Mouse (Mus musculus) kidney, postnatal 0 days (tissue): Measurements from ENCODE around the gene Rbm4b. TPM values are rescaled to one million over a fixed set of nuclear protein-coding genes. Genes with fewer than 3 reads are reported as not detected.
A peak's percentile ranks its signal among the peaks of the same experiment; 100 is the strongest.

Experiments
- ATAC-seq: fragments of 200-750 bp; cut with Nextera tagmentation; replicated peaks from 2 replicates; pipeline ENCODE4 v1.8.0; 2017; ENCODE audit warnings: low read depth, moderate number of reproducible peaks, moderate TSS enrichment, moderate library complexity; ENCODE audit not compliant: low FRiP score
- DNase-seq: peaks from one replicate; pipeline ENCODE4 v3.0.0-alpha.2; 2016; ENCODE audit warnings: low spot score
- H3K27ac ChIP-seq: fragments of 300-500 bp; sonication (generic); 2 replicates; pipeline ENCODE4 v1.5.1; 2014; ENCODE audit warnings: mild to moderate bottlenecking
- H3K27me3 ChIP-seq: fragments of 300-500 bp; sonication (generic); 2 replicates; pipeline ENCODE4 v1.6.1; 2014; ENCODE audit warnings: low read length, mixed read lengths; ENCODE audit not compliant: insufficient read depth
- H3K36me3 ChIP-seq: fragments of 300-500 bp; sonication (generic); 2 replicates; pipeline ENCODE4 v1.6.1; 2014; ENCODE audit warnings: low read length, mixed read lengths; ENCODE audit not compliant: insufficient read depth
- H3K4me1 ChIP-seq: fragments of 300-500 bp; sonication (generic); replicated peaks from 2 replicates; pipeline ENCODE4 v1.6.1; 2014; ENCODE audit warnings: antibody characterized with exemption, low read length, mixed read lengths; ENCODE audit not compliant: insufficient read depth
- H3K4me2 ChIP-seq: fragments of 300-500 bp; sonication (generic); 2 replicates; pipeline ENCODE4 v1.6.1; 2014; ENCODE audit warnings: mild to moderate bottlenecking, low read length, moderate library complexity, mixed read lengths
- H3K4me3 ChIP-seq: fragments of 300-500 bp; sonication (generic); replicated peaks from 2 replicates; pipeline ENCODE4 v1.5.1; 2014; ENCODE audit warnings: low read depth, low read length
- H3K9ac ChIP-seq: fragments of 300-500 bp; sonication (generic); 2 replicates; pipeline ENCODE4 v1.6.1; 2014; ENCODE audit warnings: low read depth, low read length
- H3K9me3 ChIP-seq: fragments of 300-500 bp; sonication (generic); replicated peaks from 2 replicates; pipeline ENCODE4 v1.6.1; 2016; ENCODE audit warnings: low read length, inconsistent platforms, mixed read lengths
- CTCF ChIP-seq: IDR thresholded peaks from 2 replicates; pipeline ENCODE4 v1.5.1; 2016; ENCODE audit warnings: antibody characterized with exemption, low read depth, mild to moderate bottlenecking, moderate library complexity
- WGBS: fragments of 180-500 bp; shearing (Covaris S2); extraction: QIAGEN DNeasy Blood & Tissue Kit; methylation state at CpG from one replicate; pipeline ENCODE4 v1.1.7; 2014; 5-methylcytosine and 5-hydroxymethylcytosine counted together
- polyA plus RNA-seq: library from polyadenylated mRNA; unstranded; fragments of >200 nt; fragmentation: Nextera tagmentation; extraction: Ambion mirVana; gene quantifications from 2 replicates; pipeline ENCODE4 v1.2.1, GENCODE M21; 2015

Gene Rbm4b
- polyA plus RNA-seq, 1 experiment from 2014 or later, result 44.9 TPM

DNA sequence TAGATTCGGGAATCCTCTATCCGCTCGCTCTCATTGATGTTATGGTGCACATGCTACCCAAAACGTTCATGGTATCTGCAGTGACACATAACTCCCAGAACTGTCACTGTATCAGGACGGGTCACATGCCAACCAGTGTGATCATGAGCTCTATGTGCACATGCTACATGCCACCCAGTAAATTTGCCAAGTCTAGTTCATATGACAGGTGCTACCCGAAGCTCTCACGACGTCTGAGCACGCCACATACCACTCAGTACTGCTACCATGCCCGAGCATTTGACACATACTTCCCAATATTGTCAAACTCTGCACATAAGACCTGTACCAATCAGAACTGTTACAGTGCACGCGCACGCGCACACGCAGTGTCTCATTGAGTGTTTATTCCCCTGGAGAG, 36.2 kb upstream of the Rbm4b start:
- ATAC-seq, result no peak
- no peak overlapping the region for H3K9ac ChIP-seq
- H3K4me3 ChIP-seq, result no peak overlapping the region
- TF ChIP-seq CTCF, result no peak
- H3K4me1 ChIP-seq, result peaks cover 6% of the 10 kb centered on the region; the same call in 1 of the 2 replicates
- no peak for DNase-seq
- H3K9me3 ChIP-seq, result no peaks in the 10 kb centered on the region
- H3K4me2 ChIP-seq, result peak overlapping the region; percentile 38
- H3K36me3 ChIP-seq, result no peaks in the 10 kb centered on the region
- H3K27ac ChIP-seq, result peak overlapping the region; percentile 72
- 78% methylated on average over 15 of the region's 15 CpGs for WGBS
- no peaks in the 10 kb centered on the region for H3K27me3 ChIP-seq

- Histone ChIP-seq H3K4me2 (peak overlapping the region; percentile 38), H3K9ac (peak overlapping the region; percentile 32; the same call in 1 of the 2 replicates), H3K27ac (peak overlapping the region; percentile 72), H3K9me3 (no peaks in the 10 kb centered on the region), H3K27me3 (no peaks in the 10 kb centered on the region), H3K4me3 (peak overlapping the region; percentile 16; the same call in 1 of the 2 replicates), H3K4me1 (peaks cover 6% of the 10 kb centered on the region; the same call in 1 of the 2 replicates), H3K36me3 (no peaks in the 10 kb centered on the region)
- ATAC-seq, result 0 out of 2 replicates have a peak, but pooled peaks have one; percentile 27
- peak; percentile 52 for DNase-seq
- no peak for TF ChIP-seq CTCF
- 12% methylated on average over 11 of the region's 11 CpGs for WGBS
Observed at GRCm38 (mm10) chr19:4720671-4721244, 35.5 kb upstream of the Rbm4b start.

DNA sequence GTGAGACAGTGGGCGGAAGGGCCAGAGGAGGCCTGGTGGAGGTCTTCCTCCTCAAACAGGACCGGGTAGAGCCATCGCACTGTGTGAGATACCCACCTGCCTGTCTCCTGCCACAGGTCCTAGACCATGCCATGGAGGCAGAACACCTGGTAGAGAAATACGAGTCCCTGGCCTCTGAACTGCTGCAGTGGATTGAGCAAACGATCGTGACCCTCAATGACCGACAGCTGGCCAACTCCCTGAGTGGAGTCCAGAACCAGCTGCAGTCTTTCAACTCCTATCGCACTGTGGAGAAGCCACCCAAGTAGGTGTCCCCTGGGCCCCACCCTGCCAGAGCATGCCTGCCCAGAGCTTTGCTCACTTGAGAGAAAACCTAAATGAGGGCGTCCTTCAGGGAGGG, 27.1 kb upstream of the Rbm4b start:
- ATAC-seq, result no peak
- H3K4me3 ChIP-seq, result no peak overlapping the region
- no peak overlapping the region for H3K27ac ChIP-seq
- H3K4me1 ChIP-seq, result no peaks in the 10 kb centered on the region
- no peak for TF ChIP-seq CTCF
- DNase-seq, result no peak
- no peaks in the 10 kb centered on the region for H3K27me3 ChIP-seq
- H3K4me2 ChIP-seq, result no peak overlapping the region
- H3K9ac ChIP-seq, result no peak overlapping the region
- WGBS, result 51% methylated on average over 9 of the region's 9 CpGs
- H3K9me3 ChIP-seq, result no peaks in the 10 kb centered on the region
- no peaks in the 10 kb centered on the region for H3K36me3 ChIP-seq

GRCm38 (mm10) chr19:4733052-4733451, 23.2 kb upstream of the Rbm4b start:
- WGBS, result 80% methylated on average over 3 of the region's 3 CpGs

DNA sequence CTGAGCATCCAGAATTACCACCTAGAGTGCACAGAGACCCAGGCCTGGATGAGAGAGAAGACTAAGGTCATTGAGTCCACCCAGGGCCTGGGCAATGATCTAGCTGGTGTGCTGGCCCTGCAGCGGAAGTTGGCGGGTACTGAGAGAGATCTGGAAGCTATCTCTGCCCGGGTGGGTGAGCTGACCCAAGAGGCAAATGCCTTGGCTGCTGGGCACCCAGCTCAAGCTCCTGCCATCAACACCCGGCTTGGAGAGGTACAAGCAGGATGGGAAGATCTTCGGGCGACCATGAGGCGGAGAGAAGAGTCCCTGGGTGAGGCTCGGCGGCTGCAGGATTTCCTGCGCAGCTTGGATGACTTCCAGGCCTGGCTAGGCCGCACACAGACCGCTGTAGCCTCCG, 18.4 kb upstream of the Rbm4b start:
- Histone ChIP-seq H3K9me3 (no peaks in the 10 kb centered on the region), H3K36me3 (peaks cover 12% of the 10 kb centered on the region; the same call in 1 of the 2 replicates), H3K4me2 (no peak overlapping the region), H3K27ac (no peak overlapping the region), H3K4me3 (no peak overlapping the region), H3K27me3 (no peaks in the 10 kb centered on the region), H3K9ac (no peak overlapping the region), H3K4me1 (no peaks in the 10 kb centered on the region)
- 85% methylated on average over 13 of the region's 13 CpGs for WGBS
- DNase-seq (no peak), ATAC-seq (no peak)
- TF ChIP-seq CTCF, result no peak

More at GRCm38 (mm10) chr19:4733052-4733451, 23.2 kb upstream of the Rbm4b start:
- no peak overlapping the region for H3K9ac ChIP-seq
- no peak for ATAC-seq
- no peaks in the 10 kb centered on the region for H3K36me3 ChIP-seq
- H3K27me3 ChIP-seq, result no peaks in the 10 kb centered on the region
- H3K4me2 ChIP-seq, result no peak overlapping the region
- no peak overlapping the region for H3K4me3 ChIP-seq
- no peaks in the 10 kb centered on the region for H3K4me1 ChIP-seq
- H3K9me3 ChIP-seq, result no peaks in the 10 kb centered on the region
- DNase-seq, result no peak
- TF ChIP-seq CTCF, result no peak
- no peak overlapping the region for H3K27ac ChIP-seq

DNA sequence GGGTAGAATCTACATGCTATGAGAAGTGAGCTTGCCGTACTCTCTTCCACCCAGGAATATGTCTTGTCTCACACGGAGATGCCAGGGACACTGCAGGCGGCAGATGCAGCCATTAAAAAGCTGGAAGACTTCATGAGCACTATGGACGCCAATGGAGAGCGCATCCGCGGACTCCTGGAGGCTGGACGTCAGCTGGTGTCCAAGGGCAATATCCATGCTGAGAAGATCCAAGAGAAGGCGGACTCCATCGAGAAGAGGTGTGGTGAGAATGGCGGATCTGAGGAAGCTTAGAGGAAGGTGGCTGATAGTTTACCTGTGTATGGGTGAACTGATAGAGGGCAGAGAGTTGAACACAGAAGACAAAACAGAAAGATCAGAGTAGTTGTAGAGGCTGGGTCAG, 17.2 kb upstream of the Rbm4b start:
- DNase-seq, result no peak
- no peaks in the 10 kb centered on the region for H3K27me3 ChIP-seq
- no peak overlapping the region for H3K4me2 ChIP-seq
- no peaks in the 10 kb centered on the region for H3K4me1 ChIP-seq
- 92% methylated on average over 11 of the region's 11 CpGs for WGBS
- no peak for ATAC-seq
- no peak overlapping the region for H3K4me3 ChIP-seq
- no peak for TF ChIP-seq CTCF
- H3K9ac ChIP-seq, result no peak overlapping the region
- H3K9me3 ChIP-seq, result no peaks in the 10 kb centered on the region
- H3K36me3 ChIP-seq, result peaks cover 12% of the 10 kb centered on the region; the same call in 1 of the 2 replicates
- H3K27ac ChIP-seq, result no peak overlapping the region
